Mouse (Mus musculus): ENCODE measurements at regions not wholly inside any gene's neighbourhood (a gene's known extent, or its start where the extent isn't known, plus 50 kb on each side); places are given as distances from the start of the nearest gene placed in this dataset.

DNA sequence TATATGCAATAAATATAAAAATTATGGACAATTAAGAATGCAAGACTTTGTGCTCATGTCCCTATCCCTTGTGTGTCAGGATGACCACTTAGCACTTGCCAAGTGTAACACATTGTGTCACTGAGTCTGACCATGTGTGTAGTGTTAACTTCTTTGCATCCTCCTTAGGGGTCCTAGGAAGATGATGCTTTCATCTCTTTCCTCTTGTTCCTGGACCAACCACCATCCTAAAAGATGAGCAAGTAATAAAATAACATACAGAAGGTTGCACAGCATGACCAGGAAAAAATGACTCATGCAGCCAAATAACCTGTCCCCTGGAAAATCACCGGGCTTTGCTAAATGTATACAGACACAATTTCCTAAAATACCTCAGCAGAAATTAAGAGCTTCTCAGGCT, 121.1 kb upstream of the Kcnip4 start:
- no peak for DNase-seq (ENCODE audit: low spot score in 2 of 2)

DNA sequence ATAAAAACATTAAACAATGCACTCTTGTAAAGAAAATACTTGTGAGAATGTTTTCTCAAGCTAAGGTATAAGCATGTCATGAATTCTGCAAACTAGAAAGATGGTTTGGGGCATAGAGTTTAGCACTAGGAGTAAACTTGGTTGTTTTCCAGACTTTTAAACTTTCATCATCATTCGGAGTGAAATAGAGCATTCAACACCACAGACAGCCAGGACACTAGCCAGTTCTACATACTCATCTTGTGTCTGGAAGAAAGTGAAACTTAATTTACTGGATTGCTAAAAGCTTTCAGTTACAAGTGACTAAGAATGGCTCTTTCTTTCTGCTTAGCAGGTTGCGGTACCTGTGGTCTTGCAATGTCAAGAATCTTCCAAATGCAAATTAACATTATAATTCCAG, 119.9 kb upstream of the Kcnip4 start:
- no peak for DNase-seq (ENCODE audit: low spot score in 2 of 2)

DNA sequence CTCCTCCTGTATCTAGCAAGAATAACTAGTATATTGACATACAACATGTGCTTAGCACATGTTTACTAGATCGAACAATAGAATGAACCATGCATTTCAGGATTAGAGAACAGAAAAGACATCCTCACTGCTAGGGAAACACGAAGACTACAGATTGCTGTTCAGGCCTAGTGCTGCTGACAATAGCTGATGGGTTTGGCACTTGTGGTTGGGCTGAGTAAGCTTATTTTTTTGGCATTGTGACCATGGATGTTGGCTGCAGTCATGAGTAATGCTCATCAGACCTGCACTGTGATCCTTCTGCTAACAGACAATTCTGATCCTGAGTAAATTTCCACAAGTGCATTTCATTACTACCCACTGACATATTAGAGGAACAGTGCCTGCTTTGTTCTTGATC, 117.7 kb upstream of the Kcnip4 start:
- DNase-seq (ENCODE audit: low spot score in 2 of 2) = no peak

DNA sequence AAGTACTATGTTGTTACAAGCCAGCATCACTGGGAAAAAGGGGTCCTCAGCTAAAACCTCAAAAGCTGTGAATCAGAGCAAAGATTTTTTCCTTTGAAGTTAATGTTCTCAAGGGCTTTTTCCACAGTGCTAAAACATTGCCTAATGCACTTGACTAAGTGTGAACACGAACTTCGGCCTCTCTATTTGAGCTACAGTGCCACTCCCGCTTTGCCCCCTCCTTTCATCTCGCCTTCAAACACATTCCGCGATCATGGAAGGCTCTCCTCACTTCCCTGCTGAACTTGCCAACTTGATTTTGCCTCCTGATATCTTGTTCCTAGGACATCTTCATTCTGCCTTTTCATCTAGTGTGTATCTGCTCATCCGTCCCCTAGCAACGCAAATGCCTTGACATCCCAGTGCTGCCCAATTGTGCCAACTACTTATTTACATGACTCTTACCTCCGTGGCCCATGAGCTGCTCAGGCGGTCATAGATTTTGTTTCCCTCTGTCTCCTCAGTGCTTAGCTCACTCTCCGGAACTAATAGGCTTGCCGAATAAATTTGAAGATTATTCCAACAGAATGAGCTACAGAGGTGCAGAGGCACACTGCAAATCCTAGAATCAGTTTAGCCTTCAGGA, 116.6 kb upstream of the Kcnip4 start:
- DNase-seq (ENCODE audit: low spot score in 2 of 2) = no peak

DNA sequence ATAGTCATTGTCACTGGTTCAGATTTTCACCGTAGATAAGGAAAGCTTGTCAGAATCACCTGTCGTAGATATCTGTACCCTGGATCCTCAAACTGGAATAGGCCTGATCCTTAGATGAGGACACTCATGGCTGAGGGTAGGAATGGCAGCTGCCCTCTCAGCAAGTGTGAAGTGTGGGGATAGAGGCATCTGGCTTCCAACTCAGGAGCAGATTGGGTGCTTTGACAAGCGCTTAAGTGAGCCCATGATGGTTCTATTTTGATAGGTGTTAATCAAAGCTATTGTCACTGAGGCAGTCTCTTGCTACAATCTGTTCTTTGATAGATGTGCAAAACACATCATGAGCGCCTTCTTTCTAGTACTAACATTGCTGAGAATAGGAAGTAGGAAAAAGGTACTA, 114.9 kb upstream of the Kcnip4 start:
- DNase-seq (ENCODE audit: low spot score in 2 of 2) = no peak

DNA sequence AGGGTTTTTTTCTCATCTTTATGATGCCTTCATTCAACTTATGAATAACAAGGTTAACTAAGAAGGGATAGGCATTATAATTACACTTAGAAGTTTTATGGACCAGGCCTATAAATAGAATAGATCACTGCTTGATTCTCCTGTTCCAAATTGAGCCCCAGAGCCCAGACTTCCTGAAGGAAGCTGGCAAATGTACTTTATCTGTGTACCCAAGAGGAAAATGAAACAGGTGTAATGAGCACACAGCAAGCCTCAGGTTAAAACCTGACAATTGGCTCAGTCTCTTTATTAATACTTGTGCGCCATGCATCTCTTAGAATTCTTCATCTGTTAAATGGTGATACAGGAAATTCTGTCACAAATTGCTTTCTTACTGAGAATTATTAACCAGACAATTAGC, 95.4 kb upstream of the Kcnip4 start:
- DNase-seq (ENCODE audit: low spot score in 2 of 2) = no peak

DNA sequence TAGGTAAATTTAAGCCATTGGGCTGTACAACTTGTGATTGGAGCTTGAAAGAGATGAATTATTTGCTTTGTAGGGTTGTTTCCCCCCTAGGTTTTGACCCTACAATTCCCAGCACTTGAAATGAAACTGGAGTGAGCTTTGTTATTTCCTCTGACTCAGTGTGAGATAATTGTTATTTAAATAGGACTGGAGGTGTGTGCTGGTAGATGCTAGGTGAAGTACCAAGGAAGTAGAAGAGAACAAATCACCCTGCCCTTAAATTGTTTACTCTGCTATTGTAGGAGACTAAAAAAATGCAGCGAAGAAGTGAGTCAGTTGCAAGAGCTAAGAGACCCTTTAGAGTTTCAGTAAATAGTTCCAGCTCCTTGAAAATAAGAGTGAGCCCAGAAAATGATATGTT, 82.1 kb upstream of the Kcnip4 start:
- no peak for DNase-seq (ENCODE audit: low spot score in 2 of 2)

DNA sequence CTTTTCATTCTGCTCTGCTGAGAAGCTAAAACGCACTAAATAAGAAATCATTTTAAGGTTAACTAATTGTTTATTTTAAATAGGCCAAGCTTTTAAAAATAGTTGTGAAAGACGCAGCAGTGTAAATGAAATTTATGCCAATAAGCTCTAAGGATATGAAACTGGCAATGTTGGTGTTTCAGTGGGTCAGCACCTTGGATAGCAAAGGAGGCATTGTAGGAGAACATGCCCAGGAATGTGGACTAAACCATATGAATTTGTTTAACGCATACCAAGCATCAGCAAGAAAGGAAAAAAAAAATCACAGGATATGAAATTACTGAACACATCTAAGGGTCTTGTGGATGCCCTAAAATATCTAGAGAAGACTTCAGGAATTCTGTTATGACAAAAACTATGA, 56.1 kb upstream of the Kcnip4 start:
- DNase-seq (ENCODE audit: low spot score in 2 of 2) = no peak

DNA sequence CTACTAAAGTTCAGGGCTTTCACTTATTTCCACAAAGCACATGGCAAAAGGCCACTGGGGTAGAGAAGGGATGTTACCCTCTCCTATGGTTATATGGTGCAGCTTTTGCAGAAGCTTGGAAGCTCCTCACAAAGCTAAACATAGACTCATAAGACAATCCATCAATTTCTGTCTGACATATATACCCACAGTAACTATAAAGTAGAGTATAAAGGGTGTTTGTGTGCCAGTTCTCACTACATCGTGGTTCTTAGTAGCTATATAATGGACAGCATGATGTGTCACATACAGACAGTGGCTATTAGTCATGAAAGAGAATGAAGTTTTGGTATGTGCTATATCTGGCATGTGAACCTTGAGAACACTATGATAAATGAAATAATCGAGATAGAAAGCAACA, 51.2 kb upstream of the Kcnip4 start:
- no peak for DNase-seq (ENCODE audit: low spot score in 2 of 2)
